Mouse (Mus musculus): ENCODE data around the gene C2cd2.
"Not testable (repeated sequence)": the region's sequence is repeated elsewhere in the genome, so short reads cannot be mapped to it uniquely, and the experiment has no call there.

The C2cd2 gene

DNA sequence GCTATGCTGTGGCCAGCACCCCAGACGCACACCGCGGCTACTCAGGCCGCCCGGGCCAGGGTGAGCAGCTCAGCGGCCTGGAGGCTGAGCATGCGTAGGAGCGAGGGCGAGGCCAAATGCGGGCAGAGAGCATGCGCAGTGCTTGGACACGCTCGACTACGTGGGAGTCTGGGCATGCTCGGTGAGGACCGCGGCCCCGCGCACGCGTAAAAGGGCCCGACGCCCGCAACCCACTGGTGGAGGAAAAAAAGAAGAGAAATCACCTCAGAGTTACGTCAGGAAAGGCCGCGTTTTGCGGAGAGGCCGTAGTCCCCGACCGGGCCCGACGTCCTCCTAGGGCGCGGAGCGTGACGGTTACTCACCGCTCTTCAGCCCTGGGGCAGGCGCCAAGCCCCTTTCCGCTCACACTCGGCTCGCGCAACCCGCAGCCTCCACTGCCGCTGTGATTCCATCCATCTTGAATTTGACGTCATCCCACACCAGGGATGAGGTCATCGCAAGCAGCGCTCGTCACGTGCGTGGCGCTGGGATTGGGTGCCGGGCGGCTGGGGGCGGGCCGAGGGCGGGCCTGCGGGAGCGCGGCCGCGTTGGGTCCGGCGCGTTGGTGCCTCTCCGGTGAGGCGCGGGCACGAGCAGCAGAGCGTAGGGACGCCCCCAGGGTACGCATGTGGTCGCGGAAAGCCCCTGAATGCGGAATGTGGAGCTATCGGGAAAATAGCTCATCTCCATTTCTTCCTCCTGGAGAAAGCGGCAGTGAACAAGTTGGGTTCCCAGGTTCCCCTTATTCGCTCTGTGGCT, at the start of gene C2cd2, which contains the start of gene Zbtb21:
TSS of gene C2cd2 (minus strand) at position 448 of the 798 bp plus-strand sequence.
TSS of gene Zbtb21 (minus strand) at position 472 of the 798 bp plus-strand sequence.
- peak; percentile 98 for DNase-seq

DNA sequence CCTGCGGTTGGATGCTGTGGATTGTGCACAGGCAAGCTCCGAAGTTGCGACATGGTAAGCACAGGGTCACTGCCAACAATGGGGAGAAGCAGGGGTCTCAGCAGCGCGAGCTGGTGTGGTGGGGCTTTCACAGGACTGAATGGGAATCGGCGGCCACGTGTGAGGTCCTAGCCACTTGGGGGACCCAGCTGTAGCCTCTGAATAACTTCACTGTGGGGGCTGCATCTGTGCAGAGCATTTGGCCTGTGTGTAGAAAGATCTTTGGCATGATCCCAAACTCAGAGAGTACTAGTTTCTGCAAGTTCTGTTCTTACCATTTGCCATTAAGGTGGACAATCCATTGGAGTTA, 35.0 kb upstream of the C2cd2 start:
- DNase-seq, result not testable (repeated sequence)

DNA sequence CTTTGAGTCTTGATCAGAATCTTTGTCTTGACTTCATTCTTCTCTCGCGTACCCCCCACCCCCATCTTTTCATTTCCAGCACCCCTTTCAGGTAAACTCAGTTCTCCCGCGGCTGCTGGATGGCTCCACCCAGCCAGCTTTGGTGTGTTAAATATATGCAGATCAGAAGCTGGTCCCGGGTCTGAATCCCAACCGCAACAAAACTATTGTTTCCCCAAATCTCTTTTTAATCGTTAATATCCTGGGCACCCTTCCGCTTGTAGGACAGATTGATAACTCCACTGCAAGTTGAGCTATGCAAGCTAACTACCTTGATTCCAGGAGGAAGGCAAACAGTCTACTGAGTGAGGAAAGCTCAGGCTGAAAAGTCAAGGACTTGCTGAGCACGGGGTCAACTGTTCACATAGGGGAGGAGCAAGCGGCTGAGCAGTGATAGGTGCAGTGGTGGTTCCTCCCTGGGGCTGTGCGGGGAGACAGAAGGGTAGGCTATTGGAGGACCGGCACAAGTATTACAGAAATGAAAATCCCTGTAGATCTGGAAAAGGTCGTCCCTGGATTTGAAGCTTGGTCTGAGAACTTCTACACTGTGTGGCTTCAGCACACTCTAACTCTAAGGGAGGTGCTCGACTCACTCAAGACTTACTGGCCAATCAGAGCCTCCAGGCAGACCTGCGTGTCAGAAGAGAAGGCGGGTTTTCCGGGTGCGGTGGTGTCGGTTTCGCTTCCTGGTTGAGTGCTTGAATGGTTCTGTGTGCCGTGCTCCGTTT, 34.4 kb upstream of the C2cd2 start, which contains the start of gene B230307C23Rik:
TSS of gene B230307C23Rik (plus strand) at position 700 of the 767 bp plus-strand sequence.
- peak; percentile 91 for DNase-seq

DNA sequence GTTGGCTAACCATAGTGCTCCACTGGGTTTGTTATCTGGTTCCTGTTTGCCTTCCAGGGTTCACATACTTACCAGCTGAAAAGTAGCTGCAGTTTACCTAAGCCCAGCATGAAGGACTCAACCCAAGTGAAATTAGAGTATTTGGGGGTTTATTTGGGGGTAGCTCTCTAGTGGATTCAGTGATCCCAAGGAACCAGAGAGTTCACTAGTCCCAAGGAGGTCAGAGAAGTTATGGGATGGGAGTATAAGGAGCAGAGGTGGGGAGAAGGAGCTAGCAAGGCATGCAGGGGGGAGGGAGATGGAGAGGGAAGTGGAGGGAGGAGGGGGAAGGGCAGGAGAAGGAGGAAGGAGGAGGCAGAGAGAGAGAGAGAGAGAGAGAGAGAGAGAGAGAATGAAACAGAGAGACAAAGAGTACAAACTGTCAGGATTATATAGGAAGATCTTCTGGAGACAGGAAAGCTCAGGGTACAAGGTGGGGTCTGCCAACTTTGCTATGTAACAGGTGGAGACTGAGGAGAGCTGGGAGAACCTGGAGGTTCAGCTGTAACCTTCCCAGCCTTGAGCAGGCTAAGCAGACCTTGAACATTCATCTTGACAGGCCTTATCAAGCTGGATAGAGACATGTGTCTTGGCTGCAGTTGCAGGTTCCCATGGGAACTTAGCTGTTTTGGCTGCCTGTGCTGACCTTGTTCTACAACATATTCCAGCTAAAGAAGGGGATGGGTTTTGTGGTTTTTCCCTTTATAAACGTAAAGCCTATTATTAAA, 33.6 kb upstream of the C2cd2 start:
- no peak for DNase-seq

DNA sequence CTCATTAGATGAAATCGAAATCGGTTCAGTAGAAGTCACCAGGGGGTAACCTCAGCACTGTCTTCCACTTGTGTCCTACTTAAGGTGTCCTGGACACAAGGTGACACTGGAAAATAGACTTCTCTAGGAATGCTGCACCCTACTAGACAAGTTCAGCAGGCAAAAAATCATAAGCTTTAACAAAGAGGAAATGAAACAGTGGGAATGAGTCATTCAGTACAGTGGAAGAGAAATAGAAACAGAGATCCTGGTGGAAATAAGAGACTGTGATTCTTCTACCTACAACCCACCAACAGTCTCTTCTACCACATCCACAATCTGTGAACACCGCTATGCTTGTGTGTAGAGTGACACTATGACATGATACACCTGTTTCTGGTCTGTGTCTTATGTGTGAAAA, 30.1 kb upstream of the C2cd2 start:
- DNase-seq, result not testable (repeated sequence)

DNA sequence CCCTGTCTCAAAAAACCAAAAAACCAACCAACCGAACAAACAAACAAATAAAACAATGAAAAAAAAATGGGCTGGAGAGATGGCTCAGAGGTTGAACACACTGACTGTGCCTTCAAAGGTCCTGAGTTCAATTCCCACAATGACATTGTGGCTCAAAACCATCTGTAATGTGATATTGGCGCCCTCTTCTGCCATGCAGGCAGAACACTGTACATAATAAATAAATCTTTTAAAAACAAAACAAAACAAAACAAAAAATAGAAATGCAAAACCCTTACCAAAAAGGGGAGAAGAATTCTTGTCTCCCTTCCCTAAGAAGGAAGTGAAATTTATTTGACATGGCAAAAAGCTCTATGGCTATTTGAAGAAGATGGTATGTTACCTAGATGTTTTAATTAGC, 29.1 kb upstream of the C2cd2 start:
- DNase-seq, result no peak

DNA sequence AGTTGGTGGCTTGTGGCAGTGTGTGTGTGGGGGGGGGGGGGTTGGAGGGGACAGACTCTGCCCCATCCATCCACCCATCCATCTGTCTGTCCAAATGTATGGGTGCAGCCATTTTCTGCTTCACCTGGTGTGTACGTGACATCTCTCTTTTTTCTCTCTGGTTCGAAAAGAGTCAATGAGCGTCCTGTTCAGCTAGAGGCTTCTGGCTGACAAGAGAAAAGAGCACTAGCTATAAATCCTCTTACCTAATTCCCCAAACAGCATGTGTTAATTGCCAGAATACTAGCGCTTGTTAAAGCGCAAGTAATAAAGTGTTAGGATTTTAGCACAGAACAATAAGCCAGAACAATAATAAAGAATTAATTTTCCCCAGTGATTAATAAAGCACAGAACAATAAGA, 22.2 kb upstream of the C2cd2 start:
- DNase-seq, result no peak

DNA sequence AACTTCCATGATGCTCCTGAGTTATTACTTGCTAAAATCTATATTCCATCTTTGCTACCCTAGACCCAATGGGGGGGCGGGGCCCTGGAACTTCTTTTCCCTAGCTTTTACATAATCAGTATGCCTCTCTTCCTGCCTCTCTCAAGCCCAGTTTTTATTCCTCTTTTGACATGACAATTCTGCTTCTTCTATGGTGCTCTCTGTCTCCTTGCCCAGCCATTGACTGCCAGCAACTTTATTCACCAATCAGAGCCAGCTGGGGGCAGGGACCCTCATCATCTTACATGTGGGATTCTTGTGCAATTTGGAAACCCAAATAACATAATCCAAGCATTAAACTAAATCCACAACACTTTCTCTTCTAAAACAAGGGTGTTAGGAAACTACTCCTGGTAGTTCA, 19.0 kb upstream of the C2cd2 start:
- no peak for DNase-seq

DNA sequence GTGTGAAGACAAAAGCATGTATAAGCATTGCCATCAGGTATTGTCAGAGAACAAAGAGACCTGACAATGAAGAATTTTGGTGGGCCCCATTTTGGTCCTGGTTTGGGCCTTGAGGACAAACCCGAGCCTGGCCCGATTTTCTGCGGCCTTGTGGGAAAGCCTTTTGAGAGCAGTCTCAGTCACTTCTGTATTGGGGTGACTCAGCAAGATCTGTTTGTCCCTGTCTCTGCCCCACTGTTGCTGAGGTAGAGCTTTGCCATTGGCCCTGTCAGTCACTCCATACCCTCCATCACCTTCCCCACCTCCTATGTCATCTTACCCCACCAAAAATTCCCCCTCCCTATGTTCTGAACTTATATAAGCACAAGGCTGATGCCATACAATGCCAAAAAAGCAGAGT, 15.3 kb upstream of the C2cd2 start:
- no peak for DNase-seq

DNA sequence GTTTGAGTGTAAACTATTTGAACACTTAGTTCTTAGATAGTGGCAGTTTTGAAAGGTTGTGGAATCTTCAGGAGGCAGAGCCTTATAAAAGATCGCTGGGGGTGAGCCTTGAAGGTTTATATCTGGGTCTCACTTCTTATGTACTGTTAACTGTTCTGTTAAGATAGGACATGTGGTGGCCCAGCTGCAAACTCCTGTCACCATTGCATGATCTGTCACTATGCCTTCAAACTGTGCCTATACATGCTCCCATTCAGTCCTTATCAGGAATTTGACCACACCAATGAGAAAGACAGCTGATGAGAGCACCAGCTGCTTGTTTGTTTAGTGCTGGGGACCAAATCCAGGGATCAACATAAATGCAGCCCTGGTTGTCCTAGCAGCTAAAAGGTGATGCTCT, 14.9 kb upstream of the C2cd2 start:
- no peak for DNase-seq

DNA sequence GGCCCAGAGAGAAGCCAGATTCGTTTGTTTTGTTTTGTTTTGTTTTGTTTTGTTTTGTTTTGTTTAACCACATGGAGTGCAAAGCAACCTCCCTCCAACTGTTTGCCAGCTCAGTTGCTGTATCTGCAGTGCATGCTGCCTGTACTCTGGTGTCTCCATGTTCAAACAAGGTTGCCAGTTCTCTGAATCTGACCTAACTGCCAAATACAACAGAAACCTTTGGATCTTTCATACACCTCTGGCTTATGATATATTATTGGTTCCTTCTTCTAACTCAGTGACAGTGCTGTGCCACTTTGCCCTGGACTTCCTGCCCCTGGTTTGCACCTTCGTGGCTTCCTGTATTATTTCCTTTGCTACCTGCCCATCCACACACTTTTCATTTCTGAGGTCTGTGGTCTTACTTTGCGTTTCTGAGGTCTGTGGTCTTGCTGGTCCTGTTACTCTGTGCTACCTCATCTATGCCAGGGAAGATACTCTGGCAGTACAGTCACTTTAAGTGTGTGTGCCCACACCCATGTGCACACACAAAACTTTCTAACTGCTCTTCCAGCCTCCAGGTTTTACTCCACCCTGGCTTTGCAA, 1.6 kb upstream of the C2cd2 start:
- DNase-seq, result no peak

DNA sequence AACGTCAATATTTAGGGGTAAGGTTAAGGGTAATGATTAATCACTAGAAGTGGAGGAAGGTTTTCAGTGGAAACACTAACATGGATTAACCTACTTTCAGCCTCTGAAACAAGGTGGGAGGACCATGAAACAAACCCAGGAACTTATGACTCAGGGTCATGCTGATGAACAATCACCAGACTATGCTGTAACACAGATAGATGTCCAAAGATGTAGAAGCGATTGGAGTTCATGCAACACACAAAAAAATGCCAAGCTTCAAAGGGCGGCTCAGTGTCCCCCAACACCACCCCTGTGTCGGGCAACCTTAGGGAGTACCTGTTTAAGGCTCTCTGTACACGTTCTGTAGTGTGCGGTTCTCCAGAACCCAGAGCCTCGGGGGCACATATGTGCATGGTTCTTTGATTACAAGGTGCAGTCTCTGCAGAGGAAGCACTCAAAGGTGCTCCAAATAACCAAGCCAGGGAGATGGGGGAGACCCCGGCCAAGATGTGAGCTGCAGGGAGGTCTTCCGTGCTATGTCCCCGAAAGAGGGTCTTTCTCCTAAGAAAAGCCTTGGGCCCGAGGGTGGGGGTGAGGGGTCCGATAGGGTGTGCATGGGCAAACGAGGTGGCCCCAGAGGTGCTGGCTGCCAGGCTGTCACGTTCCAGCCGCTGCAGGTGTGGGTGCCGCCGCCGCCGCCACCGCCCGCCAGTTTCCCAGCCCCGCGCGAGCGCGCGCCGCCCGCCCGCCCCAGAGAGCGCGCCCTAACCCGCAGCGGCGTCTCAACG, 832 bp downstream of the C2cd2 start:
- peak; percentile 10 for DNase-seq

DNA sequence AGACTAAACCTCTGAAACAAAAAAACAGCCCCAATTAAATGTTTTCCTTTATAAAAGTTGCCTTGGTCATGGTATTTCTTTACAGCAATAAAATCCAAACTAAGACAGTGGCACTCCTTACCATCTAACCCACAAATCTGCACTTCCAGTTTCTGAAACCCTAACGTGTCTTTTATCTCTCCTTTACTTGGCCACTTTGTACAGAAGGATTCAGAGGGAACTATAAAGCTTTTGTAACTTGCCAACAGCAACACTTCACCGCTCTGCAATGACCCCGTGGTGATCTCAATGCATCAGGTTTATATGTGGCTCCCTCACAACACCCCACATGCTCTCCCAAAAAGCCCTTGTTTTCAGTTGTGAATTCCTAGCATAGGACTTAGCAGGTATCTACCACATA, 2.0 kb downstream of the C2cd2 start:
- DNase-seq, result no peak

DNA sequence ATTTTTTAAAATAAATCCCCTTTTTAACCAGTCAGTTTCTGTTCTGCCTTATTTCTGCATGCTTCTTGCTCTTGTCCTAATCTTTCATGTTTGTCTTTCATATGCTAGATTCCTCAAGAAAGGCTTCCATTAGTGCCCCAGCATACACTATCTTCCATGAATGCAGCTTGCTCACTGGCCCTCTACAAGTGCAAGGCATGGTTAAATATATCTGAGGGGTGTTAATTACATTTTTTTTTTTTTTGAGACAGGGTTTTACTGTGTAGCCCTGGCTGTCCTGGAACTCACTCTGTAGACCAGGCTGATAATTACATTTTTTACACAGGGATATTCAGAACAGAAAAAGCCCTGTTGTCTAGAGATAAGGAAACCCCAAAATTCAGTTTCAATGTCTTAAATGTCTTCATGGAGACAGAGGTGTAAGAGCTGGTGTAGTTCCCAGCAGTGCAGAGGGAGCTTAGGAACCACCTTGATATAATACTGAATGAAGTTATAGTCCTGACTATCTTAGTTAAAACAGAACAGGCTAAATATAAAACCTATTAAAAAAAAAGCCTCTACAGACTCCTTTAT, 3.9 kb downstream of the C2cd2 start:
- DNase-seq, result no peak

DNA sequence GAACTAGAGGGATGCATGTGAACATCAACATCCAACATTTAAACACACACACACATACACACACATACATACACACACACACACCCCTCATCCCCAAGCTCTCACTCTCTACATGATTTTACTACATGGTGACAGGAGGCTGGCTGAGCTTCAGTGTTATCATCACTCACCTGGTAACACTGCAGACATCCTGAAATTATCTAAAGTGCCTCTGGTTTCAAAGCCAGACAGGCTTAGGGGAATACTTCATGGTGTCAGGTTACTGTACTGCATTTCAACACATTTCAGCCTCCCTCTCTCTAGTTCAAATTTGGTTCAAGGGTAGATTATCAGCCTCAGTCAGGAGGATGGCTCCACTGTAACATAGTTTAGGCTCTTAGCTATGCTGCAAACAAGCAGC, 4.8 kb downstream of the C2cd2 start:
- DNase-seq, result no peak

DNA sequence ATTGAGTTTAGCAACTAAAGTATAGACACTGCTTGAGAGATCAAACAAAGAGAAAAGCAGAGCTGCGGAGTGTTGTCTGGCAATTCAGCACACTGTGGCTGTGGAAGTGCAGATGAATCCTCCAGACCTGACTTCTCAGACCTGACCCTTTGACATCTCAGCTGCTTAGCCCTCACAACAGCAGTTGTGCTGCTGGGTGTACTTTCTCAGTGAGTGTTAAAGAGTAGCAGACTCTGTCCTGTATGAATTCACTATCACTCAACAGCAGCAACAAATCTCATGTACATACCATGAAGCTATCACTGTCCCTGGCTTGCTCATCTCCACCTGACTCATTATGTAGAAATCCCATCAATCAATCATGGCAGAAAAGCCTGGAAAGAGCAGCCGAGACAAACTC, 6.4 kb downstream of the C2cd2 start:
- DNase-seq, result no peak

DNA sequence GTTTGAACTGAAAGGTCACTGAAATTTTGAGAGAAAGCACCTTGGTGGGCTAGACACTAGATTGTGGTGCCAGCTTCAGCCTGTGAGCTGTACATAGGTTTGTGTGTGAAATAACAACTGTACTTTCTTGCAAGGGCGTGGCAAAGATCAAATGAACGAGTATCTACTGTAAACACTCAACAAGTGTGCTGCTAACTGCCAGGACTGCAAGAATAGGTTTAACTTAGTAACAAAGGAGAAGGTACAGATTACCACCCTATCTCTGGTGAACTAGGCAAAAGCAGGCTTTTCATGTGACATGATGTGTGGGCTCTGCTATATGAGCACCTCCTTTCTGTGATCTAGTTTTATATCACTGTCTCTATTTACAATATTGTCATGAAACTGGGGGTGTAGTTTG, 9.1 kb downstream of the C2cd2 start:
- no peak for DNase-seq

DNA sequence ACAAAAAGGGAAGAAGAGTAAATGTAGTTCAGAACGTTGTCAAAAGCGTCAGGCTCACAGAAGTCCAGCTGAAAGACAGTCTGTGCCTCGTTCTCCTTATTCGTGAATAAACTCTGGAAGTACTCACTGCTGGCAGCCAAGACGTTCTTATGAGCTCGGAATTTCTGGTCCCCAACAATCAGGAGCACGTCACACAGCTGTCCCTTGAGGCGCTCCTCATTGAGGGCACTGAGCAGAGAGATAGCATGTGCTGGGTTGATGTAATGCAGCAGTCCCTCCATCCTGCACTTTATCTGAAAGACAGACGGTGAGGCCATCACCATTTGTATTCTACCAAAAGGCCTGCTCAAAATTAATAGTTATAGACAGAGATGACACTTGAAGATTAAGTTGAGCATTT, 9.6 kb downstream of the C2cd2 start:
- no peak for DNase-seq

DNA sequence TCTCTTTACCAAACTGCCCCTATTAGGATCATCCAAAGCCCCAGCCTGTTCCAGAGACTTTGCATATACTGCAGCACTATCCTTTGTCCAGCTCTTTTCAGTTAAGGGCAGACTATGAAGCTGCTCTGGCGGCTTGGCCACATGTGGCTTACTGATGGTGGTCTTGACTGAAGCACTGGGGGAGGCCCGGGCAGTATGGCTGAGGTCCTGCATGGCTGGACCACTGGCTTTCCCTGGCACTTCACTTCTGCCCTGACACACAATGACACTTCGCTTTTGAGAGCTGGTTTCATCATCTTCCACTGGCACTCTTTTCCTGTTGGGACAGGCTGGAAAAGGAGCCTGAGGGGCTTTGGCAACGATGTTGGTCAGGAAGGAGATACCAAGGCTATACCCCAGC, 10.0 kb downstream of the C2cd2 start:
- no peak for DNase-seq

DNA sequence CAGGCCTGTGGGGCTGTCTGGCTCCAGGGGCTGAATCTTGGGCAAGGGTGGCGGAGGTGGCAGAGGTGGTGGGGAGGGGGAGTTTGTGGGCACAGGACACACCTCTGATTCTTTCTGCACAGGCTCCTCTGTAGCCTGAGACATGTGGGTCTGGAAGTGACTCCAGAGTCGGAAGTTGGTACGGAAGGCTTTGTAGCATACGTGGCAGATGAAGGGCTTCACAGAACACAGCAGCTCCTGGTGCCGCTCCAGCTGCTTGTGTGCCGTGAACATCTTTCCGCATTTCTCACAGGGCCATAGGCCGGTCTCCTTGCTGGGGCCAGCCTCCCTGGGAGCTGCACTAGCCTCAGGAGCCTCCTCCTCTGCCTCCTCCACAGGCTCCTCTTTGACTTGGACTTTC, 12.3 kb downstream of the C2cd2 start:
- no peak for DNase-seq

DNA sequence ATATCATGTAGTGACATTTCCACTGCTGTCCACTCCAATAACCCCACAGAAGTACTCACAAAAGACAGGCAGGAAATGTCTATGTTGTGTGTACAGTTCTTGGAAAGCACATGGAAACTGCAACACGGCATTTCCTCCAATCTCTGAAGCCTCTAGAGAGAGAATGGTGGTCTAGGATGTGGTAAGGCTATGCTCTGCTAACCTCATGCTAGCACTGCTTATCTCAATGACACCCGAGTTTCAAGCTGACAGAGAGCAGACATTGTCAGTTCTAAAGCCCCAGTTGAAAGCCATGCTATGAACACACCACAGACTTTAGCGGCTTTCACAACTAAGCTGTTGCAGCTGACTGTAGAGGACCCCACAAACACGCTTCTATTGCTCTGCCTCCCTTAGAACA, 13.6 kb downstream of the C2cd2 start:
- no peak for DNase-seq

DNA sequence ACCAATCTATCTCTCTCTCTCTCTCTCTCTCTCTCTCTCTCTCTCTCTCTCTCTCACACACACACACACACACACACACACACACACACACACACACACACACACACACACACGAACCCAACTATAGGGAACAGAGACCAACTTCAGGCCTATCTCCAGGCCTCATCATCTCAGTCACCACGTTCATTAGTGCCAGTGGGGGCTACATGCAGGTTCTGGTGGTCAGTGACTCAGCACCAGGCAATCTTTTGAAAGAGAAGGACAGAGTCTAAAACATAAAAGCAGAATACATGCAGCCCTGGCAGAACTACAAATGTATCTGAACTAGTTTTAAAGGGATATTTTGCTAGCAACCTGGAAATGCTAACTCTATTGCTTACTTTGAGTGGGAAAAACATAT, 15.4 kb downstream of the C2cd2 start:
- not testable (repeated sequence) for DNase-seq

Measured in kidney, postnatal 14 days (tissue).